27 mouse cellular contexts compared by ENCODE assay signal in genomic region chr1:105804285-105804684, GRCm38 (mm10). TPM values are rescaled to one million over a fixed set of nuclear protein-coding genes. Genes with fewer than 3 reads are reported as not detected.
A peak's percentile ranks its signal among the peaks of the same experiment; 100 is the strongest.
DNase-seq lines count a peak whose midpoint lies in the region; ATAC-seq and TF ChIP-seq lines count a peak whose summit lies in the region.
"Had no signal": no experiment of that assay in that cellular context is flagged by ENCODE, and none has a peak within 500 bp of the region (broad histone marks: within the 10 kb centered on the region; RNA-seq: fewer than 3 reads in every experiment).

No protein-coding gene starts in this region.

- no peak for TF ChIP-seq CTCF in MEL (IDR thresholded peaks at IDR 0.05 in 2 of 3, conservative IDR thresholded peaks at IDR 0.05 in 1 of 3; ENCODE audit: control insufficient read depth in 1 of 3, insufficient read depth in 1 of 3, low read depth in 2 of 3, low read length in 3 of 3, poor library complexity in 1 of 3, severe bottlenecking in 1 of 3)

- no peak overlapping the region for H3K9ac ChIP-seq in liver, embryonic 12.5 days
- no peak overlapping the region for H3K9ac ChIP-seq in MEL (ENCODE audit: control insufficient read depth, low read depth, low read length, poor library complexity, severe bottlenecking)
- H3K9ac ChIP-seq in liver, embryonic 13.5 days: no peak overlapping the region
- H3K9ac ChIP-seq: forebrain, embryonic 13.5 days; heart, embryonic 13.5 days; hindbrain, embryonic 14.5 days had no signal

- H3K79me2 ChIP-seq in MEL (ENCODE audit: control insufficient read depth, insufficient read depth, low read length, poor library complexity): no peaks in the 10 kb centered on the region

- no peaks in the 10 kb centered on the region for H3K9me3 ChIP-seq in liver, embryonic 12.5 days (replicated peaks)
- H3K9me3 ChIP-seq in MEL (replicated peaks; ENCODE audit: insufficient read depth, low read length): no peaks in the 10 kb centered on the region
- no peaks in the 10 kb centered on the region for H3K9me3 ChIP-seq in liver, embryonic 13.5 days (replicated peaks)
- H3K9me3 ChIP-seq: forebrain, embryonic 10.5 days; forebrain, embryonic 13.5 days; G1E; heart, embryonic 10.5 days; heart, embryonic 13.5 days had no signal

- ATAC-seq in liver, embryonic 12.5 days: peak; percentile 46; the same call in 1 of the 2 replicates
- ATAC-seq in liver, embryonic 13.5 days (ENCODE audit: low read depth): peak; percentile 58
- ATAC-seq in megakaryocyte progenitor cell, adult 5-6 weeks (replicated peaks; ENCODE audit: poor library complexity): 0 out of 2 replicates have a peak, but pooled peaks have one; percentile 15
- ATAC-seq: forebrain, embryonic 13.5 days; forebrain, embryonic 16.5 days had no signal

- TF ChIP-seq RAD21 in MEL (IDR thresholded peaks at IDR 0.05; ENCODE audit: low read depth, low read length): no peak

- H3K4me2 ChIP-seq in liver, embryonic 12.5 days: no peak overlapping the region
- H3K4me2 ChIP-seq in liver, embryonic 13.5 days: no peak overlapping the region
- H3K4me2 ChIP-seq: forebrain, embryonic 13.5 days; heart, embryonic 13.5 days; hindbrain, embryonic 14.5 days had no signal

- no peak overlapping the region for H3K27ac ChIP-seq in liver, embryonic 12.5 days
- no peak overlapping the region for H3K27ac ChIP-seq in MEL (ENCODE audit: control insufficient read depth, low read depth, low read length)
- no peak overlapping the region for H3K27ac ChIP-seq in liver, embryonic 13.5 days
- H3K27ac ChIP-seq: forebrain, embryonic 10.5 days; forebrain, embryonic 13.5 days; heart, adult 2 months; heart, embryonic 10.5 days; heart, embryonic 13.5 days; hindbrain, embryonic 14.5 days had no signal

- no peaks in the 10 kb centered on the region for H3K27me3 ChIP-seq in liver, embryonic 12.5 days (replicated peaks)
- H3K27me3 ChIP-seq in MEL (ENCODE audit: control insufficient read depth in 1 of 2, insufficient read depth in 2 of 2, low read length in 2 of 2): no peaks in the 10 kb centered on the region
- H3K27me3 ChIP-seq in liver, embryonic 13.5 days: no peaks in the 10 kb centered on the region
- H3K27me3 ChIP-seq: CH12.LX; forebrain, embryonic 13.5 days; heart, embryonic 13.5 days had no signal

- H3K4me3 ChIP-seq in liver, embryonic 12.5 days: no peak overlapping the region
- no peak overlapping the region for H3K4me3 ChIP-seq in MEL (ENCODE audit: control insufficient read depth in 1 of 2, insufficient read depth in 1 of 2, low read depth in 2 of 2, low read length in 2 of 2)
- H3K4me3 ChIP-seq in liver, embryonic 13.5 days (replicated peaks): no peak overlapping the region
- H3K4me3 ChIP-seq: forebrain, embryonic 10.5 days; forebrain, embryonic 13.5 days; heart, adult 2 months; heart, embryonic 10.5 days; heart, embryonic 13.5 days had no signal

- peak; percentile 43 to 63 for TF ChIP-seq EP300 in MEL (IDR thresholded peaks at IDR 0.05; ENCODE audit: low read depth in 1 of 2, low read length in 2 of 2)

- TF ChIP-seq POLR2A in MEL (IDR thresholded peaks at IDR 0.05; ENCODE audit: control insufficient read depth in 1 of 2, insufficient read depth in 1 of 2, low read depth in 1 of 2, low read length in 2 of 2, poor library complexity in 1 of 2): no peak

- 25% methylated on average over 3 of the region's 3 CpGs for whole genome bisulfite sequencing in liver, embryonic 12.5 days (ENCODE audit: insufficient replicate concordance)
- WGBS in liver, embryonic 13.5 days (ENCODE audit: insufficient replicate concordance): 27% methylated on average over 3 of the region's 3 CpGs

- H3K36me3 ChIP-seq in liver, embryonic 12.5 days: no peaks in the 10 kb centered on the region
- no peaks in the 10 kb centered on the region; a peak in 1 of 4 replicates for H3K36me3 ChIP-seq in MEL (ENCODE audit: control insufficient read depth in 1 of 2, insufficient read depth in 2 of 2, low read length in 2 of 2)
- H3K36me3 ChIP-seq in liver, embryonic 13.5 days: no peaks in the 10 kb centered on the region
- H3K36me3 ChIP-seq: forebrain, embryonic 10.5 days; G1E; heart, embryonic 10.5 days; heart, embryonic 13.5 days had no signal

- DNase-seq in liver (no peak), MEL (ENCODE audit: low read depth, low spot score) (peak; percentile 17)
- no peak for DNase-seq in liver, embryonic 13.5 days
- DNase-seq in right cerebral cortex, postnatal 14 days: no peak
- DNase-seq in kidney, adult 18-20 months: no peak
- DNase-seq: adrenal gland, adult 2 months; adrenal gland, postnatal 14 days; B cell, adult 2 months; cerebellum, adult 11-12 months; cerebellum, adult 8-10 months; cerebellum, postnatal 10 days; cerebellum, postnatal 36 days; gastrocnemius, postnatal 10 days; gastrocnemius, postnatal 36 days; heart, adult 2 months; heart, postnatal 14 days; heart, postnatal 4 days had no signal

- peaks cover 32% of the 10 kb centered on the region for H3K4me1 ChIP-seq in liver, embryonic 12.5 days
- peaks cover 0 to 10% of the 10 kb centered on the region in 2 experiments; a peak in 3 of 4 replicates for H3K4me1 ChIP-seq in MEL (ENCODE audit: control insufficient read depth in 1 of 2, insufficient read depth in 2 of 2, low read length in 2 of 2)
- H3K4me1 ChIP-seq in liver, embryonic 13.5 days (replicated peaks): peaks cover 32% of the 10 kb centered on the region
- H3K4me1 ChIP-seq: forebrain, embryonic 10.5 days; forebrain, embryonic 13.5 days; heart, embryonic 13.5 days had no signal

TF ChIP-seq in MEL, 35 proteins besides CTCF, POLR2A, EP300 and RAD21:
- no peak for TF ChIP-seq E2F4 (IDR thresholded peaks at IDR 0.05; ENCODE audit: borderline replicate concordance, low read depth, low read length)
- TF ChIP-seq RCOR1 (IDR thresholded peaks at IDR 0.05; ENCODE audit: low read depth, low read length): peak; percentile 27; the same call in 1 of the 2 replicates
- TF ChIP-seq ETS1 (IDR thresholded peaks at IDR 0.05; ENCODE audit: low read depth, low read length): 0 out of 2 replicates have a peak, but pooled peaks have one; percentile 23
- TF ChIP-seq USF2 (IDR thresholded peaks at IDR 0.05; ENCODE audit: borderline replicate concordance in 1 of 2, insufficient read depth in 1 of 2, low read depth in 1 of 2, low read length in 2 of 2): no peak
- TF ChIP-seq GATA1 (IDR thresholded peaks at IDR 0.05; ENCODE audit: low read depth, low read length): 0 out of 2 replicates have a peak, but pooled peaks have one; percentile 30
- TF ChIP-seq TCF12 (IDR thresholded peaks at IDR 0.05; ENCODE audit: low read depth, low read length): 0 out of 2 replicates have a peak, but pooled peaks have one; percentile 9

RNA-seq across cellular contexts. Expression of gene Tnfrsf11a, which starts 23.8 kb away (rescaled TPM):
- polyA plus RNA-seq in liver, embryonic 12.5 days (2016; fragmentation: Nextera tagmentation; extraction: Ambion mirVana): 0.47 and 0.63 TPM in 2 replicates
- total RNA-seq in MEL (2012; rRNA removed): not detected in 2 replicates
- not detected for polyA plus RNA-seq in MEL (2012; ENCODE audit: insufficient read depth in 1 of 2, insufficient read length in 2 of 2, low read depth in 1 of 2, low replicate concordance in 2 of 2, missing spikeins in 1 of 2)
- 0.39 and 0.40 TPM in 2 replicates for polyA plus RNA-seq in liver, embryonic 13.5 days (2015; fragmentation: Nextera tagmentation; extraction: Ambion mirVana)
- 0.22 and 0.64 TPM in 2 replicates for total RNA-seq in megakaryocyte progenitor cell, adult 5-6 weeks (2015)
- 0.98 TPM in 1 of 2 replicates, not detected in the other for total RNA-seq in megakaryocyte progenitor cell, adult 5-6 weeks (2017)
- polyA plus RNA-seq: G1E had no signal
